Mouse (Mus musculus): ENCODE measurements around the gene Cfap46.

Gene Cfap46

GRCm38 (mm10) chr7:139683706-139684552 is at the start of gene Cfap46:
TSS of gene Cfap46 (minus strand) at chr7:139683817.
- DNase-seq (ENCODE audit: low read depth, low spot score), result peak; percentile 85

GRCm38 (mm10) chr7:139731276-139731696 is 47.7 kb upstream of the Cfap46 start:
- DNase-seq (ENCODE audit: low read depth, low spot score), result no peak

- no peak for DNase-seq (ENCODE audit: low read depth, low spot score)
These were observed 43.5 kb upstream of the Cfap46 start for GRCm38 (mm10) chr7:139727072-139727471.

- no peak for DNase-seq (ENCODE audit: low read depth, low spot score)
These were observed 42.0 kb upstream of the Cfap46 start for GRCm38 (mm10) chr7:139725641-139726040.

- no peak for DNase-seq (ENCODE audit: low read depth, low spot score)
These were observed 40.4 kb upstream of the Cfap46 start for GRCm38 (mm10) chr7:139723986-139724385.

- DNase-seq (ENCODE audit: low read depth, low spot score), result no peak
These were observed 37.6 kb upstream of the Cfap46 start for GRCm38 (mm10) chr7:139721196-139721595.

- no peak for DNase-seq (ENCODE audit: low read depth, low spot score)
These were observed 34.2 kb upstream of the Cfap46 start for GRCm38 (mm10) chr7:139717781-139718180.

- DNase-seq (ENCODE audit: low read depth, low spot score), result peak; percentile 59
These were observed 28.2 kb upstream of the Cfap46 start for GRCm38 (mm10) chr7:139711821-139712220.

GRCm38 (mm10) chr7:139706411-139707120 is 22.9 kb upstream of the Cfap46 start:
- DNase-seq (ENCODE audit: low read depth, low spot score), result no peak

- DNase-seq (ENCODE audit: low read depth, low spot score), result no peak
These were observed 22.2 kb upstream of the Cfap46 start for GRCm38 (mm10) chr7:139705781-139706180.

- DNase-seq (ENCODE audit: low read depth, low spot score), result no peak
These were observed 21.5 kb upstream of the Cfap46 start for GRCm38 (mm10) chr7:139705081-139705480.

GRCm38 (mm10) chr7:139703826-139704199 is 20.2 kb upstream of the Cfap46 start:
- no peak for DNase-seq (ENCODE audit: low read depth, low spot score)

GRCm38 (mm10) chr7:139703146-139703825 is 19.7 kb upstream of the Cfap46 start:
- DNase-seq (ENCODE audit: low read depth, low spot score), result peak; percentile 83

GRCm38 (mm10) chr7:139701651-139702301 is 18.2 kb upstream of the Cfap46 start:
- DNase-seq (ENCODE audit: low read depth, low spot score), result no peak

GRCm38 (mm10) chr7:139692641-139693294 is 9.2 kb upstream of the Cfap46 start:
- DNase-seq (ENCODE audit: low read depth, low spot score), result no peak

- no peak for DNase-seq (ENCODE audit: low read depth, low spot score)
These were observed 8.6 kb upstream of the Cfap46 start for GRCm38 (mm10) chr7:139692211-139692610.

GRCm38 (mm10) chr7:139685336-139685735 is 1.7 kb upstream of the Cfap46 start:
- no peak for DNase-seq (ENCODE audit: low read depth, low spot score)

- peak; percentile 95 for DNase-seq (ENCODE audit: low read depth, low spot score)
These were observed 924 bp upstream of the Cfap46 start for GRCm38 (mm10) chr7:139684553-139684929.

GRCm38 (mm10) chr7:139681921-139682598 is 1.6 kb downstream of the Cfap46 start:
- no peak for DNase-seq (ENCODE audit: low read depth, low spot score)

GRCm38 (mm10) chr7:139676433-139676832 is 7.2 kb downstream of the Cfap46 start:
- DNase-seq (ENCODE audit: low read depth, low spot score), result peak; percentile 46

GRCm38 (mm10) chr7:139666871-139667270 is 16.7 kb downstream of the Cfap46 start:
- DNase-seq (ENCODE audit: low read depth, low spot score), result no peak
